Mouse (Mus musculus): ENCODE results near the gene Ifnar2. TPM values are rescaled to one million over a fixed set of nuclear protein-coding genes. Genes with fewer than 3 reads are reported as not detected.

The Ifnar2 gene
- polyA plus RNA-seq, 1 experiment from 2014 or later, result 54.1 TPM

GRCm38 (mm10) chr16:91447512-91447900 lies 74.9 kb downstream of the Ifnar2 start:
- Histone ChIP-seq H3K27me3 (ENCODE audit: insufficient read depth, low read length) (no peaks in the 10 kb centered on the region), H3K9me3 (ENCODE audit: low read depth, low read length) (no peaks in the 10 kb centered on the region), H3K9ac (no peak overlapping the region), H3K4me1 (ENCODE audit: insufficient read depth) (peaks cover 2% of the 10 kb centered on the region; the same call in 1 of the 2 replicates), H3K4me3 (ENCODE audit: low read depth, low read length) (no peak overlapping the region), H3K4me2 (no peak overlapping the region), H3K27ac (ENCODE audit: low read depth) (no peak overlapping the region), H3K36me3 (ENCODE audit: insufficient read depth) (no peaks in the 10 kb centered on the region)
- 63% methylated on average over 6 of the region's 6 CpGs for WGBS
- TF ChIP-seq CTCF (IDR thresholded peaks at IDR 0.05; ENCODE audit: low read depth), result no peak
- ATAC-seq (ENCODE audit: insufficient read depth) (no peak), DNase-seq (no peak)

DNA sequence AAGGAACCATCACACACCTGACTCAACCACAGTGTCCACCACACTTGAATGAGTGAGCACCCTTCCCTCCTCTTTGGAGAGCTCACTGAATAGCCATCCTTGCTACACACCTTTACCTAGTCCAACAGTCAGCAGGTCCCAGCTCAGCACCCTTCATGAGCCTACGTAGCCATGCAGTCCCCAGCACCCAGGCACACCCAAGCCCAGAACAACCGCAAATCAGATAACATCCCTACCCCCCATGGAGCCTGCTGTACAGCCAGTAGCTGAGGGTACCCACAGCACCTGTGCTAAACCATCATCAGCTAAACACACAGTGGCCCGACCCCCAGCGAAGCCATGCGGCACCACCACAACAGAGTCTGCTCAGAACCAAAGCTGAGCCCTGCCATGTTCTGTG lies 75.5 kb downstream of the Ifnar2 start:
- TF ChIP-seq CTCF (IDR thresholded peaks at IDR 0.05; ENCODE audit: low read depth), result no peak
- no peaks in the 10 kb centered on the region for H3K36me3 ChIP-seq (ENCODE audit: insufficient read depth)
- no peak for DNase-seq
- H3K9me3 ChIP-seq (ENCODE audit: low read depth, low read length), result no peaks in the 10 kb centered on the region
- peaks cover 2% of the 10 kb centered on the region; the same call in 1 of the 2 replicates for H3K4me1 ChIP-seq (ENCODE audit: insufficient read depth)
- H3K4me2 ChIP-seq, result no peak overlapping the region
- H3K4me3 ChIP-seq (ENCODE audit: low read depth, low read length), result no peak overlapping the region
- H3K9ac ChIP-seq, result no peak overlapping the region
- 92% methylated on average over 5 of the region's 5 CpGs for WGBS
- H3K27ac ChIP-seq (ENCODE audit: low read depth), result no peak overlapping the region
- H3K27me3 ChIP-seq (ENCODE audit: insufficient read depth, low read length), result no peaks in the 10 kb centered on the region
- ATAC-seq (ENCODE audit: insufficient read depth), result 0 out of 2 replicates have a peak, but pooled peaks have one; percentile 45

- Histone ChIP-seq H3K36me3 (ENCODE audit: insufficient read depth) (no peaks in the 10 kb centered on the region), H3K27me3 (ENCODE audit: insufficient read depth, low read length) (no peaks in the 10 kb centered on the region), H3K4me2 (no peak overlapping the region), H3K9ac (no peak overlapping the region), H3K4me1 (ENCODE audit: insufficient read depth) (peaks cover 2% of the 10 kb centered on the region; the same call in 1 of the 2 replicates), H3K9me3 (ENCODE audit: low read depth, low read length) (no peaks in the 10 kb centered on the region), H3K27ac (ENCODE audit: low read depth) (no peak overlapping the region), H3K4me3 (ENCODE audit: low read depth, low read length) (no peak overlapping the region)
- DNase-seq (no peak), ATAC-seq (ENCODE audit: insufficient read depth) (no peak)
- no peak for TF ChIP-seq CTCF (IDR thresholded peaks at IDR 0.05; ENCODE audit: low read depth)
- WGBS, result 69% methylated on average over 7 of the region's 7 CpGs
Observed at GRCm38 (mm10) chr16:91448895-91449294, 76.3 kb downstream of the Ifnar2 start.

DNA sequence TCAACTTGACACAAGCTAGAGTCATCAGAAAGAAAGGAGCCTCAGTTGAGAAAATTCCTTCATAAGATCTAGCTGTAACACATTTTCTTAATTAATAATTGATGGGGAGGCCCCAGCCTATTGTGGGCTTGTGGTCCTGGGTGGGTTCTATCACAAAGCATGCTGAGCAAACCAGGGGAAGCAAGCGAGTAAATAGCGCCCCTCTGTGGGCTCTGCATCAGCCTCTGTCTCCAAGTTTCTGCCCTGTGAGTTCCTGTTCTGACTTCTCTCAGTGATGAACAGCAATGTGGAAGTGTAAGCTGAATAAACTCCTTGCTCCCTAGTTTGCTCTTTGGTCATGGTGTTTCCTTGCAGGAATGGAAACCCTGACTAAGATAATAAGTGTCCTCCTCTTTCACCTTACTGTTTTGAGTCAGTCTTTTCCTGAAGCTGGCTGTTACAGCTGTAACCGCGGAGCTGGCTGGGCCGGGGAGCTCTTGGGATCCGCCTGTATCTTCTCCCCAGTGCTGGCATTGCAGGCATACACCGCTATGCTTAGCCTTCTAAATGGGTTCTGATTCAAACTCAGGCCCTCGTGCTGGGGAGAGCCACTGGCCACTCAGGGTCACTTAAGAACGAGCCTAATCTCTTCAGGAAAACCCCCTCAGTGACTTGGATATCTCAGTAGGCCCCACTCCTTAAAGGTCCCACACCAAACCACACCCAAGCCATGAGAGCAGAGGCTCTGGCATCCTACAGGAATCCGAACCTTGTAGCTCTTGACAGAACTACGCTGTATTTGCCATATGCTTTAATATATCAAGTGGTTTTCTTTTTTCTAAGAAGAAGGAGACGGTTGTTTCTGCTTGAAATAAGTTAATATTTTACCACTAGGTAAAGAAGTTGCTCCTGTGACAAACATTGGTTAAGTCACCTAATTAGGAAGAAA lies 77.8 kb downstream of the Ifnar2 start:
- Histone ChIP-seq H3K27ac (ENCODE audit: low read depth) (no peak overlapping the region), H3K36me3 (ENCODE audit: insufficient read depth) (no peaks in the 10 kb centered on the region), H3K9me3 (ENCODE audit: low read depth, low read length) (no peaks in the 10 kb centered on the region), H3K27me3 (ENCODE audit: insufficient read depth, low read length) (no peaks in the 10 kb centered on the region), H3K9ac (no peak overlapping the region), H3K4me3 (ENCODE audit: low read depth, low read length) (no peak overlapping the region), H3K4me2 (no peak overlapping the region), H3K4me1 (ENCODE audit: insufficient read depth) (peaks cover 2% of the 10 kb centered on the region; the same call in 1 of the 2 replicates)
- TF ChIP-seq CTCF (IDR thresholded peaks at IDR 0.05; ENCODE audit: low read depth), result peak; percentile 17; the same call in 1 of the 2 replicates
- WGBS, result 73% methylated on average over 12 of the region's 12 CpGs
- DNase-seq (no peak), ATAC-seq (ENCODE audit: insufficient read depth) (no peak)

- no peak overlapping the region for H3K4me3 ChIP-seq (ENCODE audit: low read depth, low read length)
- no peaks in the 10 kb centered on the region for H3K9me3 ChIP-seq (ENCODE audit: low read depth, low read length)
- no peak for TF ChIP-seq CTCF (IDR thresholded peaks at IDR 0.05; ENCODE audit: low read depth)
- H3K27me3 ChIP-seq (ENCODE audit: insufficient read depth, low read length), result no peaks in the 10 kb centered on the region
- ATAC-seq (ENCODE audit: insufficient read depth) (no peak), DNase-seq (no peak)
- H3K4me2 ChIP-seq, result no peak overlapping the region
- peak overlapping the region; percentile 44; the same call in 1 of the 2 replicates for H3K27ac ChIP-seq (ENCODE audit: low read depth)
- peaks cover 2% of the 10 kb centered on the region; the same call in 1 of the 2 replicates for H3K4me1 ChIP-seq (ENCODE audit: insufficient read depth)
- no peak overlapping the region for H3K9ac ChIP-seq
- WGBS, result 69% methylated on average over 2 of the region's 2 CpGs
- H3K36me3 ChIP-seq (ENCODE audit: insufficient read depth), result no peaks in the 10 kb centered on the region
Observed at GRCm38 (mm10) chr16:91451949-91452348, 79.4 kb downstream of the Ifnar2 start.

- DNase-seq, result peak; percentile 60
- no peak; the same call in 1 of the 2 replicates for TF ChIP-seq CTCF (IDR thresholded peaks at IDR 0.05; ENCODE audit: low read depth)
- ATAC-seq (ENCODE audit: insufficient read depth), result peak; percentile 41; the same call in 1 of the 2 replicates
- Histone ChIP-seq H3K9me3 (ENCODE audit: low read depth, low read length) (no peaks in the 10 kb centered on the region), H3K27me3 (ENCODE audit: insufficient read depth, low read length) (no peaks in the 10 kb centered on the region), H3K9ac (no peak overlapping the region), H3K36me3 (ENCODE audit: insufficient read depth) (no peaks in the 10 kb centered on the region), H3K4me1 (ENCODE audit: insufficient read depth) (peaks cover 2% of the 10 kb centered on the region; the same call in 1 of the 2 replicates), H3K27ac (ENCODE audit: low read depth) (peak overlapping the region; percentile 44; the same call in 1 of the 2 replicates), H3K4me3 (ENCODE audit: low read depth, low read length) (no peak overlapping the region), H3K4me2 (no peak overlapping the region)
- WGBS, result 18% methylated on average over 6 of the region's 6 CpGs
Observed at GRCm38 (mm10) chr16:91452363-91452896, 79.8 kb downstream of the Ifnar2 start.

Other genes with a start within 250 kb of the Ifnar2 start
- gene Olig2, start 147.3 kb upstream of the Ifnar2 start, polyA plus RNA-seq (2014; fragmentation: Nextera tagmentation; extraction: Ambion mirVana), result not detected in 2 replicates
- gene Olig1, start 103.0 kb upstream of the Ifnar2 start, polyA plus RNA-seq (2014; fragmentation: Nextera tagmentation; extraction: Ambion mirVana), result 0.08 and 0.11 TPM in 2 replicates
- gene Gm21970, start 18.9 kb downstream of the Ifnar2 start, polyA plus RNA-seq (2014; fragmentation: Nextera tagmentation; extraction: Ambion mirVana), result 0.47 TPM in 1 of 2 replicates, not detected in the other
- 32.8 and 36.4 TPM in 2 replicates for gene Il10rb, start 33.4 kb downstream of the Ifnar2 start, polyA plus RNA-seq (2014; fragmentation: Nextera tagmentation; extraction: Ambion mirVana)
- 73.3 and 73.6 TPM in 2 replicates for gene Ifnar1, start 112.5 kb downstream of the Ifnar2 start, polyA plus RNA-seq (2014; fragmentation: Nextera tagmentation; extraction: Ambion mirVana)
- gene Ifngr2, start 174.3 kb downstream of the Ifnar2 start, polyA plus RNA-seq (2014; fragmentation: Nextera tagmentation; extraction: Ambion mirVana), result 47.7 and 52.1 TPM in 2 replicates
- gene Tmem50b, start 225.0 kb downstream of the Ifnar2 start, polyA plus RNA-seq (2014; fragmentation: Nextera tagmentation; extraction: Ambion mirVana), result 33.1 and 37.2 TPM in 2 replicates
- 2.5 and 2.7 TPM in 2 replicates for gene Dnajc28, start 246.2 kb downstream of the Ifnar2 start, polyA plus RNA-seq (2014; fragmentation: Nextera tagmentation; extraction: Ambion mirVana)